Mouse (Mus musculus) liver, postnatal 0 days (tissue): Measurements from ENCODE around the gene Aox3. TPM values are rescaled to one million over a fixed set of nuclear protein-coding genes. Genes with fewer than 3 reads are reported as not detected.
A peak's percentile ranks its signal among the peaks of the same experiment; 100 is the strongest.

Experiments
- ATAC-seq: fragments of 200-750 bp; cut with Nextera tagmentation; 2 replicates; pipeline ENCODE4 v1.8.0; 2017; ENCODE audit warnings: mild to moderate bottlenecking, moderate library complexity
- DNase-seq: peaks from one replicate; pipeline ENCODE4 v3.0.0-alpha.2; 2016
- H3K27ac ChIP-seq: fragments of 300-500 bp; sonication (generic); 2 replicates; pipeline ENCODE4 v1.5.1; 2014; ENCODE audit warnings: antibody characterized with exemption, moderate library complexity, mild to moderate bottlenecking, low read depth
- H3K27me3 ChIP-seq: fragments of 300-500 bp; sonication (generic); 2 replicates; pipeline ENCODE4 v1.6.1; 2014; ENCODE audit warnings: low read length, control low read depth, mixed read lengths; ENCODE audit not compliant: insufficient read depth
- H3K36me3 ChIP-seq: fragments of 300-500 bp; sonication (generic); replicated peaks from 2 replicates; pipeline ENCODE4 v1.6.1; 2014; ENCODE audit warnings: mild to moderate bottlenecking, control low read depth, low read length, moderate library complexity, mixed read lengths; ENCODE audit not compliant: insufficient read depth
- H3K4me1 ChIP-seq: fragments of 300-500 bp; sonication (generic); 2 replicates; pipeline ENCODE4 v1.6.1; 2014; ENCODE audit warnings: antibody characterized with exemption, mild to moderate bottlenecking, control low read depth; ENCODE audit not compliant: insufficient read depth
- H3K4me2 ChIP-seq: fragments of 300-500 bp; sonication (generic); 2 replicates; pipeline ENCODE4 v1.6.1; 2014; ENCODE audit warnings: low read depth, mild to moderate bottlenecking, low read length, moderate library complexity, mixed read lengths
- H3K4me3 ChIP-seq: fragments of 300-500 bp; sonication (generic); 2 replicates; pipeline ENCODE4 v1.5.1; 2014; ENCODE audit warnings: low read depth, low read length
- H3K9ac ChIP-seq: fragments of 300-500 bp; sonication (generic); replicated peaks from 2 replicates; pipeline ENCODE4 v1.6.1; 2014; ENCODE audit warnings: mild to moderate bottlenecking, moderate library complexity
- H3K9me3 ChIP-seq: fragments of 300-500 bp; sonication (generic); 2 replicates; pipeline ENCODE4 v1.6.1; 2016; ENCODE audit warnings: mild to moderate bottlenecking, control low read depth, low read length, mixed read lengths
- CTCF ChIP-seq: sonication (generic); IDR thresholded peaks from 2 replicates; pipeline ENCODE4 v1.5.1; 2016; ENCODE audit warnings: antibody characterized with exemption, low read depth
- EP300 ChIP-seq: IDR thresholded peaks from 2 replicates; pipeline ENCODE4 v1.6.1; 2016; ENCODE audit warnings: antibody characterized with exemption, low read depth, mild to moderate bottlenecking
- WGBS: fragments of 180-500 bp; shearing (Covaris S2); extraction: QIAGEN DNeasy Blood & Tissue Kit; methylation state at CpG from one replicate; pipeline ENCODE4 v1.1.7; 2014; ENCODE audit not compliant: insufficient replicate concordance; 5-methylcytosine and 5-hydroxymethylcytosine counted together
- polyA plus RNA-seq: library from polyadenylated mRNA; unstranded; fragments of >200 nt; fragmentation: Nextera tagmentation; extraction: Ambion mirVana; gene quantifications from 2 replicates; pipeline ENCODE4 v1.2.1, GENCODE M21; 2015

Gene Aox3
- polyA plus RNA-seq, 1 experiment from 2014 or later = 16.9 TPM

DNA sequence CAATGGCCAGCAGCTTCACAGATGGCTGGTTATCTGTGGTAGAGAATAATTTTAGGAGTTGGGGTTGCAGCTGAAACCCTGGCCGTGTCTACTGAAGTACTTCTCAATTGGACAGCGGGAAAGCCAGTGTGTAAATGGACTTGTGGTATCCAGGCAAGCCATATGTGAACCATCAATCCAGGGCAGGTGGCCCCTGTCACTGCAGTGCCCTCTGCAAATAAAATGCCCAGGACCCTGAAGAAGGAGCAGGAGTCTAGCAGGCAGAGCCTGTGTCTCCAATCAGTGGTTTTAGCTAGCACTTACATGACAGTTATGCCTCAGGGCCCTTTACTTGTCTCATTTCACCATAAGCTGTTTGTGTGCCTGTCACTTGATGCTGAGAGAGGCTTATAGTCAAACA, 40.5 kb upstream of the Aox3 start:
- H3K27ac ChIP-seq = no peak overlapping the region
- DNase-seq = no peak
- ATAC-seq = no peak

DNA sequence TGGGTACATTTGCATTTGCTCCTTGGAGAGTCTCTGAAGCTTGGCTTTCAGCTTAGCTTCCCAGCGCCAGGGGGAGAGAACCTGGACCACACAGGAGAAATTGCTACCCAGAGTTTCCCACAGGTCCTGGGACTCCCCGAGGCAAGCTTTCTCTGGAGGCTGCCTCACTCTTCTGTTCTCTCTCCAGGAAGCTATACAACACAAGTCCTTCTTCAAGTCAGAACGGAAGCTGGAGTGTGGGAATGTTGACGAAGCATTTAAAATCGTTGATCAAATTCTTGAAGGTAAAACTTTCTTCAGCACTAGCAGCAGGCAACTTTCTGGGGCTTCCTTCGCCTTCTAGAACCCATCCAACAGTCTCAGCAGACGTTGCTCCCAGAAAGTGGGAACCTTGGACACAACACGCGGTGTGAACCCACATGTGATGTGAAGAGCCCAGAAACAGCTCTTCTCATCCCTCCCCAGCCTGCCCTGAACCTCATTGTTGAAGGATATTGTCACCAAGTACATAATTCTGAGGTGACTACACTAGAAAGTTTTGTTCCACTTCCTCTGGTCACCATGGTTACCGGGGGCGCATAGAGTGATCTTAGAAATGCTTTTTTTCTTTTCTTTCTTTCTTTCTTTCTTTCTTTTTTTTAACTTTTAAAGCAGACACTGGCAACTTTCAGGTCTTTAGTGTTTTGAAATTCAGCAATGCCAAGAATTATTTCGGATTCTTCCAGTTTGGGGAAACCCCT, 39.8 kb upstream of the Aox3 start:
- no peaks in the 10 kb centered on the region for H3K27me3 ChIP-seq
- no peak overlapping the region for H3K4me3 ChIP-seq
- no peaks in the 10 kb centered on the region for H3K36me3 ChIP-seq
- ATAC-seq (no peak), DNase-seq (no peak)
- no peak for TF ChIP-seq EP300
- TF ChIP-seq CTCF = no peak
- 69% methylated on average over 12 of the region's 12 CpGs for WGBS
- no peak overlapping the region for H3K4me2 ChIP-seq
- H3K9ac ChIP-seq = no peak overlapping the region
- H3K4me1 ChIP-seq = 0 out of 2 replicates have a peak, but pooled peaks cover 3% of the 10 kb centered on the region
- no peak overlapping the region for H3K27ac ChIP-seq
- no peaks in the 10 kb centered on the region for H3K9me3 ChIP-seq

More for the DNA sequence above, 40.5 kb upstream of the Aox3 start:
- Histone ChIP-seq H3K9me3 (no peaks in the 10 kb centered on the region), H3K4me2 (no peak overlapping the region), H3K4me1 (0 out of 2 replicates have a peak, but pooled peaks cover 3% of the 10 kb centered on the region), H3K27me3 (no peaks in the 10 kb centered on the region), H3K9ac (no peak overlapping the region), H3K36me3 (no peaks in the 10 kb centered on the region), H3K4me3 (no peak overlapping the region)
- TF ChIP-seq CTCF (no peak), EP300 (no peak)
- WGBS = 75% methylated on average over 2 of the region's 2 CpGs

DNA sequence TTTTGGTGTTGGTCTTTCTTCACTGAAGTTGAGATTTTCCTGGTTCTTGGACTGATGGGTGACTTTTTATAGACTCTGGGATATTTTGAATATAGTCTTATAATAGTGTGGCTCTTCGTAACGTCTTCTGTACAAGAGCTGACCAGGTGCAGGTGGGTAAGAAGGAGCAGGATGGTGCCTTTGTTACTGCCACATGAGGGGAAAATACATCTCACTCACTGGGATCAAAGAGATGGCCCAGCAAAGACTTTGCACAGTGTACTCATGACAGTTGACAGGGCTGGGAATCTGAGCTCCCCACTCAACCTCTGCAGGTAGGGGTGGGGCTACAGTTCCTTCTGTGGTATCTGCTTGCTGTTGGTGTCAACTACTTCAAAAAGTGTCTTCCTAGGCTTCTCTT, 38.7 kb upstream of the Aox3 start:
- H3K36me3 ChIP-seq = no peaks in the 10 kb centered on the region
- TF ChIP-seq CTCF = no peak
- TF ChIP-seq EP300 = no peak
- no peaks in the 10 kb centered on the region for H3K27me3 ChIP-seq
- H3K9me3 ChIP-seq = no peaks in the 10 kb centered on the region
- no peak for ATAC-seq
- no peak overlapping the region for H3K27ac ChIP-seq
- 80% methylated on average over 2 of the region's 2 CpGs for WGBS
- DNase-seq = no peak
- H3K4me1 ChIP-seq = 0 out of 2 replicates have a peak, but pooled peaks cover 3% of the 10 kb centered on the region
- no peak overlapping the region for H3K4me2 ChIP-seq
- H3K4me3 ChIP-seq = no peak overlapping the region
- H3K9ac ChIP-seq = no peak overlapping the region

DNA sequence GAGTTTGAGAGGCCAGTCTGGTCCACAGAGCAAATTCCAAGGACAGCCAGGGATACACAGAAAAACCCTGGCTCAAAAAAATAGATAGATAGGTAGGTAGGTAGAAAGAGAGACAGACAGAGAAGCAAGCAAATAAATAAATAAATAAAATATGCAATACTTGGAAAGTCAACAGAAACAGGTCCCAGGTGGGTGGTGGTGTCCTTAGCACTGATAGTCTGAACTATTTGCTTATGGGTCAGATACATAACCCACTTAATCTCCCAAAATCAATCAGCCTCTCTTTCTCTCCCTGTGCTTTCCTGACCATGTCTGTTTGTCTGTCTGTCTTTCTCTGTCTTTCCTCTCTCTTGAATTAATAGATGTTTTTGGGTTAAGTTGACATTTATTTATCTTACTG, 35.0 kb upstream of the Aox3 start:
- no peak for DNase-seq
- H3K4me1 ChIP-seq = no peaks in the 10 kb centered on the region
- peak; percentile 79 for ATAC-seq
- H3K27ac ChIP-seq = peak overlapping the region; percentile 82
- H3K36me3 ChIP-seq = no peaks in the 10 kb centered on the region
- no peak overlapping the region for H3K9ac ChIP-seq
- no peaks in the 10 kb centered on the region for H3K27me3 ChIP-seq
- no peak overlapping the region for H3K4me3 ChIP-seq
- H3K4me2 ChIP-seq = no peak overlapping the region
- H3K9me3 ChIP-seq = no peaks in the 10 kb centered on the region
- TF ChIP-seq CTCF (no peak), EP300 (no peak)

DNA sequence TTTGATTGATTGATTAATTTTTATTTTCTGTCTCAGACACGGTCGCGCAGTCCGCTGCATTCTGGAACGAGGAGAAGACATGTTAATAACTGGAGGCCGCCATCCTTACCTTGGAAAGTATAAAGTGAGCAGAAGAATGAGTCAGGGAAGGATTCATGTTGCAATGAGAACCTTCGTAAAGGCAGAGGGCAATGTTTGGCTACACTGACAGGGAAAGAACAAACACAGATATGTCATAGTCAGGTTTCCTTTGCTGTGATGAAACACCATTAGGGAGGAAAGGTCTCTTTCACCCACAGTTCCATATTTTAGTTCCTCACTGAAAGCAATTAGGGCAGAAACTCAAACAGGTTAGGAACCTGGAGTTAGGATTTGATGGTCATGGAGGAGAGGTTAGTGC, 34.5 kb upstream of the Aox3 start:
- no peak overlapping the region for H3K4me3 ChIP-seq
- DNase-seq (no peak), ATAC-seq (peak; percentile 96)
- H3K27ac ChIP-seq = peak overlapping the region; percentile 82
- H3K4me2 ChIP-seq = no peak overlapping the region
- TF ChIP-seq EP300 (peak; percentile 35; the same call in 1 of the 2 replicates), CTCF (0 out of 2 replicates have a peak, but pooled peaks have one; percentile 22)
- no peaks in the 10 kb centered on the region for H3K9me3 ChIP-seq
- H3K4me1 ChIP-seq = no peaks in the 10 kb centered on the region
- no peaks in the 10 kb centered on the region for H3K36me3 ChIP-seq
- H3K9ac ChIP-seq = no peak overlapping the region
- 73% methylated on average over 7 of the region's 7 CpGs for WGBS
- H3K27me3 ChIP-seq = no peaks in the 10 kb centered on the region

DNA sequence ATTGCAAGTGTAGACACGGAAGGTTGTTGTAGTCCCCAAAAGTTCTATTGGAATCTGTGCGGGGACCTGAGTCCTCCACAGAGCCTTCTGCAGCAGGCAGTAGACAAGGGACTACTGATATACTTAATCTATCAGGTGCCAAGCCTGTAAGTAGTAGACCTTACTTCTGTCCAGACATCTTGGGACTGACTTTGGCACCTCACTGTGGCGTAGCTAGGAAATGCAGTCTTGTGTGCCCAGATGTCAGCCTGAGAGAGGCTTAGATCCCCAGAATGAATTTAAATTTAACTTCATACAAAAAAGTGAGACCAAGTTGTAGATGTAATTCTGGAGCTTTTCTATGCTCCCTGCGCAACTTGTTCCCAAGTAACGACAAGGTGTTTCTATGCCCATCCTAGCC, 33.2 kb upstream of the Aox3 start:
- H3K4me3 ChIP-seq = no peak overlapping the region
- 85% methylated on average over 5 of the region's 5 CpGs for WGBS
- ATAC-seq = no peak
- TF ChIP-seq EP300 (no peak), CTCF (no peak)
- H3K27me3 ChIP-seq = no peaks in the 10 kb centered on the region
- H3K9me3 ChIP-seq = no peaks in the 10 kb centered on the region
- no peak overlapping the region for H3K9ac ChIP-seq
- DNase-seq = no peak
- no peaks in the 10 kb centered on the region for H3K4me1 ChIP-seq
- H3K36me3 ChIP-seq = no peaks in the 10 kb centered on the region
- no peak overlapping the region for H3K27ac ChIP-seq
- no peak overlapping the region for H3K4me2 ChIP-seq
